Comparison of ENCODE assay signal across 15 mouse cellular contexts in genomic region chr10:79671396-79672087, GRCm38 (mm10). TPM values are rescaled to one million over a fixed set of nuclear protein-coding genes. Genes with fewer than 3 reads are reported as not detected.
DNase-seq lines count a peak whose midpoint lies in the region; ATAC-seq and TF ChIP-seq lines count a peak whose summit lies in the region.
"Had no signal": no experiment of that assay in that cellular context is flagged by ENCODE, and none has a peak within 500 bp of the region (broad histone marks: within the 10 kb centered on the region; RNA-seq: fewer than 3 reads in every experiment).

No protein-coding gene starts in this region.

- TF ChIP-seq CTCF in intestine, postnatal 0 days (IDR thresholded peaks at IDR 0.05; ENCODE audit: low read depth) = no peak

- peak overlapping the region; percentile 60; the same call in 1 of the 2 replicates for H3K27ac ChIP-seq in intestine, embryonic 14.5 days (ENCODE audit: low read depth)
- no peak overlapping the region for H3K27ac ChIP-seq in intestine, postnatal 0 days (ENCODE audit: low read depth, low read length)
- no peak overlapping the region for H3K27ac ChIP-seq in intestine, embryonic 16.5 days (ENCODE audit: low read length)
- H3K27ac ChIP-seq: lung, embryonic 15.5 days had no signal

- no peaks in the 10 kb centered on the region for H3K9me3 ChIP-seq in intestine, embryonic 14.5 days (ENCODE audit: control insufficient read depth, low read length)
- H3K9me3 ChIP-seq in intestine, postnatal 0 days (ENCODE audit: control insufficient read depth) = no peaks in the 10 kb centered on the region
- no peaks in the 10 kb centered on the region for H3K9me3 ChIP-seq in intestine, embryonic 16.5 days (ENCODE audit: control insufficient read depth, low read length)
- H3K9me3 ChIP-seq: lung, embryonic 15.5 days had no signal

- H3K4me1 ChIP-seq in intestine, embryonic 14.5 days (replicated peaks; ENCODE audit: control insufficient read depth, insufficient read depth, low read length) = peaks cover 11% of the 10 kb centered on the region
- peaks cover 7% of the 10 kb centered on the region; the same call in 1 of the 2 replicates for H3K4me1 ChIP-seq in intestine, postnatal 0 days (replicated peaks; ENCODE audit: control insufficient read depth, insufficient read depth, low read length)
- peaks cover 12% of the 10 kb centered on the region for H3K4me1 ChIP-seq in intestine, embryonic 16.5 days (ENCODE audit: control insufficient read depth, insufficient read depth, low read length)

- intact Hi-C loops in left cerebral cortex, postnatal 25 days (cut with DNase I) = no loop called here

- no peak overlapping the region for H3K4me3 ChIP-seq in intestine, embryonic 14.5 days (ENCODE audit: low read depth, low read length)
- H3K4me3 ChIP-seq in intestine, postnatal 0 days (ENCODE audit: low read depth, low read length) = no peak overlapping the region
- no peak overlapping the region for H3K4me3 ChIP-seq in intestine, embryonic 16.5 days (ENCODE audit: low read length)

- DNase-seq in intestine, embryonic 14.5 days (ENCODE audit: low spot score) = no peak
- DNase-seq in ovary, postnatal 36 days (ENCODE audit: low spot score) = peak; percentile 4
- DNase-seq in ovary, adult 18-20 months (ENCODE audit: low spot score) = no peak
- DNase-seq in left cerebral cortex, postnatal 25 days (ENCODE audit: low spot score in 2 of 2) = no peak
- DNase-seq: forebrain, postnatal 0 days; gastrocnemius, postnatal 36 days; right cerebral cortex, adult 18-20 months; thymus, postnatal 4 days had no signal

- no peak for ATAC-seq in intestine, embryonic 14.5 days (replicated peaks; ENCODE audit: low FRiP score, low TSS enrichment, low read depth)
- no peak for ATAC-seq in intestine, postnatal 0 days
- ATAC-seq in intestine, embryonic 16.5 days = no peak
- no peak for ATAC-seq in activated CD4-positive, CD25-positive, alpha-beta regulatory T cell, adult 4 months
- ATAC-seq: forebrain, postnatal 0 days had no signal

- H3K4me2 ChIP-seq in intestine, embryonic 14.5 days (ENCODE audit: low read length) = peak overlapping the region; percentile 82
- no peak overlapping the region for H3K4me2 ChIP-seq in intestine, postnatal 0 days (replicated peaks; ENCODE audit: low read depth)
- peak overlapping the region; percentile 91; the same call in 1 of the 2 replicates for H3K4me2 ChIP-seq in intestine, embryonic 16.5 days (ENCODE audit: low read depth, low read length)

- H3K36me3 ChIP-seq in intestine, embryonic 14.5 days (ENCODE audit: control insufficient read depth, insufficient read depth, low read length) = peaks cover 5% of the 10 kb centered on the region
- H3K36me3 ChIP-seq in intestine, postnatal 0 days (ENCODE audit: control insufficient read depth, insufficient read depth) = peaks cover 5% of the 10 kb centered on the region
- H3K36me3 ChIP-seq in intestine, embryonic 16.5 days (ENCODE audit: control insufficient read depth, insufficient read depth, low read length) = no peaks in the 10 kb centered on the region

- 42% methylated on average over 6 of the region's 6 CpGs for WGBS in intestine, embryonic 14.5 days
- 48% methylated on average over 6 of the region's 6 CpGs for WGBS in intestine, postnatal 0 days
- WGBS in intestine, embryonic 16.5 days = 45% methylated on average over 6 of the region's 6 CpGs

- no peaks in the 10 kb centered on the region for H3K27me3 ChIP-seq in intestine, embryonic 14.5 days (replicated peaks; ENCODE audit: control insufficient read depth, insufficient read depth, low read length)
- H3K27me3 ChIP-seq in intestine, postnatal 0 days (replicated peaks; ENCODE audit: control insufficient read depth, insufficient read depth, low read length) = no peaks in the 10 kb centered on the region
- no peaks in the 10 kb centered on the region for H3K27me3 ChIP-seq in intestine, embryonic 16.5 days (replicated peaks; ENCODE audit: control insufficient read depth, insufficient read depth, low read length)
- H3K27me3 ChIP-seq: lung, embryonic 15.5 days had no signal

- no peak overlapping the region for H3K9ac ChIP-seq in intestine, embryonic 14.5 days (ENCODE audit: low read length)
- H3K9ac ChIP-seq in intestine, postnatal 0 days (ENCODE audit: low read depth, low read length) = no peak overlapping the region
- no peak overlapping the region; the same call in 1 of the 2 replicates for H3K9ac ChIP-seq in intestine, embryonic 16.5 days (ENCODE audit: low read depth, low read length)
- H3K9ac ChIP-seq: lung, embryonic 15.5 days had no signal

RNA-seq across cellular contexts. Expression of gene Tpgs1, which starts 2.4 kb away (rescaled TPM):
- 80.1 and 81.2 TPM in 2 replicates for polyA plus RNA-seq in intestine, embryonic 14.5 days (2014; fragmentation: Nextera tagmentation; extraction: Ambion mirVana)
- 47.6 and 48.5 TPM in 2 replicates for polyA plus RNA-seq in intestine, postnatal 0 days (2015; fragmentation: Nextera tagmentation; extraction: Ambion mirVana)
- polyA plus RNA-seq in intestine, embryonic 16.5 days (2015; fragmentation: Nextera tagmentation; extraction: Ambion mirVana) = 56.8 and 64.4 TPM in 2 replicates
- polyA plus RNA-seq in activated CD4-positive, CD25-positive, alpha-beta regulatory T cell, adult 4 months (2017; shearing (Covaris generic)) = 10 to 100 TPM; 22.5 to 32.9 TPM
- 10 to 100 TPM; 82.0 to 82.8 TPM for total RNA-seq in left cerebral cortex, postnatal 25 days (2021)

RNA-seq across cellular contexts. Expression of gene Madcam1, which starts 7.2 kb away (rescaled TPM):
- polyA plus RNA-seq in intestine, embryonic 14.5 days (2014; fragmentation: Nextera tagmentation; extraction: Ambion mirVana) = 32.5 and 34.7 TPM in 2 replicates
- polyA plus RNA-seq in intestine, postnatal 0 days (2015; fragmentation: Nextera tagmentation; extraction: Ambion mirVana) = 15.6 and 16.9 TPM in 2 replicates
- 27.4 and 31.8 TPM in 2 replicates for polyA plus RNA-seq in intestine, embryonic 16.5 days (2015; fragmentation: Nextera tagmentation; extraction: Ambion mirVana)
- polyA plus RNA-seq in activated CD4-positive, CD25-positive, alpha-beta regulatory T cell, adult 4 months (2017; shearing (Covaris generic)) = under 1 TPM in 1 of 2 experiments, not detected in 1; 0.60 TPM
- total RNA-seq in left cerebral cortex, postnatal 25 days (2021) = not detected
- total RNA-seq: gastrocnemius, postnatal 36 days; MEL had no signal

RNA-seq across cellular contexts. Expression of gene Cdc34, which starts 10.5 kb away (rescaled TPM):
- 129 and 145 TPM in 2 replicates for polyA plus RNA-seq in intestine, embryonic 14.5 days (2014; fragmentation: Nextera tagmentation; extraction: Ambion mirVana)
- 88.0 and 89.6 TPM in 2 replicates for polyA plus RNA-seq in intestine, postnatal 0 days (2015; fragmentation: Nextera tagmentation; extraction: Ambion mirVana)
- 120 and 128 TPM in 2 replicates for polyA plus RNA-seq in intestine, embryonic 16.5 days (2015; fragmentation: Nextera tagmentation; extraction: Ambion mirVana)
- 10 to 100 TPM; 17.4 to 27.5 TPM for polyA plus RNA-seq in activated CD4-positive, CD25-positive, alpha-beta regulatory T cell, adult 4 months (2017; shearing (Covaris generic))
- 10 to 100 TPM; 75.9 to 78.0 TPM for total RNA-seq in left cerebral cortex, postnatal 25 days (2021)

RNA-seq across cellular contexts. Expression of gene Gzmm, which starts 17.3 kb away (rescaled TPM):
- 0.78 and 1.2 TPM in 2 replicates for polyA plus RNA-seq in intestine, embryonic 14.5 days (2014; fragmentation: Nextera tagmentation; extraction: Ambion mirVana)
- 0.16 and 0.26 TPM in 2 replicates for polyA plus RNA-seq in intestine, postnatal 0 days (2015; fragmentation: Nextera tagmentation; extraction: Ambion mirVana)
- polyA plus RNA-seq in intestine, embryonic 16.5 days (2015; fragmentation: Nextera tagmentation; extraction: Ambion mirVana) = 0.21 and 0.56 TPM in 2 replicates
- under 1 TPM; 0.52 to 0.62 TPM for polyA plus RNA-seq in activated CD4-positive, CD25-positive, alpha-beta regulatory T cell, adult 4 months (2017; shearing (Covaris generic))
- 1 to 10 TPM; 1.5 to 2.4 TPM for total RNA-seq in left cerebral cortex, postnatal 25 days (2021)

RNA-seq across cellular contexts. Expression of gene Odf3l2, which starts 26.0 kb away (rescaled TPM):
- polyA plus RNA-seq in intestine, embryonic 14.5 days (2014; fragmentation: Nextera tagmentation; extraction: Ambion mirVana) = not detected in 2 replicates
- polyA plus RNA-seq in intestine, postnatal 0 days (2015; fragmentation: Nextera tagmentation; extraction: Ambion mirVana) = not detected in 2 replicates
- not detected in 2 replicates for polyA plus RNA-seq in intestine, embryonic 16.5 days (2015; fragmentation: Nextera tagmentation; extraction: Ambion mirVana)
- not detected for polyA plus RNA-seq in activated CD4-positive, CD25-positive, alpha-beta regulatory T cell, adult 4 months (2017; shearing (Covaris generic))
- total RNA-seq in left cerebral cortex, postnatal 25 days (2021) = under 1 TPM; 0.34 to 0.57 TPM
- total RNA-seq: MEL had no signal
- polyA plus RNA-seq: embryonic facial prominence, embryonic 11.5 days; heart, embryonic 16.5 days; lung, embryonic 15.5 days had no signal

Comparison
In these comparisons a context has a peak if more than half of its experiments do, and no peak if none do; other contexts are left out.
1. RNA of gene Madcam1, which starts 7.2 kb away (polyA plus RNA-seq): 32.5 to 34.7 TPM in intestine, embryonic 14.5 days, 27.4 to 31.8 TPM in intestine, embryonic 16.5 days and 15.6 to 16.9 TPM in intestine, postnatal 0 days; 0.60 TPM in activated CD4-positive, CD25-positive, alpha-beta regulatory T cell, adult 4 months; every median in the first group is over 10 times any median in the second.